9 mouse cellular contexts compared by ENCODE assay signal in the genomic region with DNA sequence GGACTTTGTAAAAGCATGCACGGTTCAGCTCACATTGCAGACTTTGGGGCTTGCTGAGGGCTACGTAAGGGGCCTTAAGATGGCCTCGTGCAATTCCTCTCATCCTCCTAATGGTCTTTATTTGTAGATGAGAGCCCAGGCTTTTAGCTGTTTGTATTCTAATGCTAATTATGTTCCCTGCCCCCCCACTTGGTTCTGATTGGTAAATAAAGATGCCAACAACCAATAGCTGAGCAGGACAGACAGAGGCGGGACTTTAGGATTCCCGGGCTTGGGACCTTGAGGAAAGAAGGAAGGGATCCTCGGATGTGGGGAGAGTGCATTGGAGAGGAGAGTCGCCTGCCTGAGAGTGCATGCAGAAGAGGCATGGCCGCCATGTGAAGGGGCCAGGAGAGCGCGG. TPM values are rescaled to one million over a fixed set of nuclear protein-coding genes. Genes with fewer than 3 reads are reported as not detected.
DNase-seq lines count a peak whose midpoint lies in the region; ATAC-seq lines count a peak whose summit lies in the region.
"Had no signal": no experiment of that assay in that cellular context is flagged by ENCODE, and none has a peak within 500 bp of the region (broad histone marks: within the 10 kb centered on the region; RNA-seq: fewer than 3 reads in every experiment).

No protein-coding gene starts in this region.

- WGBS in heart, embryonic 15.5 days = 22% methylated on average over 10 of the region's 10 CpGs
- WGBS in intestine, embryonic 15.5 days = 18% methylated on average over 10 of the region's 10 CpGs
- 3% methylated on average over 10 of the region's 10 CpGs for WGBS in neural tube, embryonic 11.5 days

- H3K9me3 ChIP-seq in heart, embryonic 15.5 days (replicated peaks) = no peaks in the 10 kb centered on the region
- H3K9me3 ChIP-seq in intestine, embryonic 15.5 days = no peaks in the 10 kb centered on the region
- no peaks in the 10 kb centered on the region for H3K9me3 ChIP-seq in neural tube, embryonic 11.5 days (ENCODE audit: control insufficient read depth, low read length)

- no peak overlapping the region for H3K9ac ChIP-seq in heart, embryonic 15.5 days
- no peak overlapping the region for H3K9ac ChIP-seq in intestine, embryonic 15.5 days
- peak overlapping the region; percentile 39; the same call in 1 of the 2 replicates for H3K9ac ChIP-seq in neural tube, embryonic 11.5 days (ENCODE audit: low read length)

- H3K4me2 ChIP-seq in heart, embryonic 15.5 days = peak overlapping the region; percentile 41
- peak overlapping the region; percentile 40 for H3K4me2 ChIP-seq in intestine, embryonic 15.5 days (replicated peaks)
- H3K4me2 ChIP-seq in neural tube, embryonic 11.5 days (ENCODE audit: low read depth) = peak overlapping the region; percentile 45

- no peak for DNase-seq in heart, adult 9 months (ENCODE audit: low spot score in 2 of 2)
- peak; percentile 84 for DNase-seq in embryo, embryonic 9.5 days (ENCODE audit: extremely low spot score)
- peak; percentile 79 for DNase-seq in neural tube, embryonic 11.5 days (ENCODE audit: low spot score)
- DNase-seq in Muller cell, postnatal 12 days (ENCODE audit: inconsistent ontology term) = no peak
- no peak for DNase-seq in adrenal gland, adult 2 months

- H3K27me3 ChIP-seq in heart, embryonic 15.5 days = no peaks in the 10 kb centered on the region
- H3K27me3 ChIP-seq in intestine, embryonic 15.5 days (replicated peaks) = no peaks in the 10 kb centered on the region
- no peaks in the 10 kb centered on the region for H3K27me3 ChIP-seq in neural tube, embryonic 11.5 days (ENCODE audit: control insufficient read depth, insufficient read depth, low read length)

- no peak overlapping the region for H3K4me3 ChIP-seq in heart, embryonic 15.5 days
- H3K4me3 ChIP-seq in intestine, embryonic 15.5 days (replicated peaks) = no peak overlapping the region
- peak overlapping the region; percentile 15; the same call in 1 of the 2 replicates for H3K4me3 ChIP-seq in neural tube, embryonic 11.5 days (ENCODE audit: low read depth, low read length)

- no peak for ATAC-seq in heart, embryonic 15.5 days (replicated peaks; ENCODE audit: insufficient number of reproducible peaks, insufficient read depth, low FRiP score, low read depth)
- ATAC-seq in intestine, embryonic 15.5 days = peak; percentile 67
- ATAC-seq in neural tube, embryonic 11.5 days (ENCODE audit: insufficient read depth, low FRiP score, low TSS enrichment) = peak; percentile 83
- ATAC-seq in frontal cortex, adult (ENCODE audit: low TSS enrichment) = no peak
- ATAC-seq: CD4-positive, CD25-positive, alpha-beta regulatory T cell, adult 4 months had no signal

- no peaks in the 10 kb centered on the region for H3K36me3 ChIP-seq in heart, embryonic 15.5 days
- no peaks in the 10 kb centered on the region for H3K36me3 ChIP-seq in intestine, embryonic 15.5 days
- H3K36me3 ChIP-seq in neural tube, embryonic 11.5 days (ENCODE audit: control insufficient read depth, insufficient read depth, low read length) = no peaks in the 10 kb centered on the region

- peaks cover 34% of the 10 kb centered on the region for H3K4me1 ChIP-seq in heart, embryonic 15.5 days (replicated peaks)
- peaks cover 40% of the 10 kb centered on the region for H3K4me1 ChIP-seq in intestine, embryonic 15.5 days (replicated peaks)
- peaks cover 11% of the 10 kb centered on the region for H3K4me1 ChIP-seq in neural tube, embryonic 11.5 days (ENCODE audit: control insufficient read depth, insufficient read depth, low read length)

- no peak overlapping the region for H3K27ac ChIP-seq in heart, embryonic 15.5 days
- H3K27ac ChIP-seq in intestine, embryonic 15.5 days = peak overlapping the region; percentile 55
- no peak overlapping the region for H3K27ac ChIP-seq in neural tube, embryonic 11.5 days (ENCODE audit: low read depth, low read length)

RNA-seq across cellular contexts. Expression of gene Rab4a, which starts 45.9 kb away (rescaled TPM):
- polyA plus RNA-seq in heart, embryonic 15.5 days (2015; fragmentation: Nextera tagmentation; extraction: Ambion mirVana) = 26.9 and 32.1 TPM in 2 replicates
- polyA plus RNA-seq in intestine, embryonic 15.5 days (2015; fragmentation: Nextera tagmentation; extraction: Ambion mirVana) = 53.1 and 54.8 TPM in 2 replicates
- polyA plus RNA-seq in neural tube, embryonic 11.5 days (2014; fragmentation: Nextera tagmentation; extraction: Ambion mirVana) = 66.1 and 71.4 TPM in 2 replicates
- 10 to 100 TPM; 19.2 to 26.7 TPM for total RNA-seq in adrenal gland, adult 2 months (2021)
- polyA plus RNA-seq in adrenal gland, adult 2 months (2012; rRNA removed) = 13.0 and 19.4 TPM in 2 replicates

Comparison
In these comparisons a context has a peak if more than half of its experiments do, and no peak if none do; other contexts are left out.
1. ATAC-seq: peak in intestine, embryonic 15.5 days (single experiment) and neural tube, embryonic 11.5 days (single experiment); none in heart, embryonic 15.5 days (single experiment) and frontal cortex, adult (single experiment).
2. DNase-seq: peak in embryo, embryonic 9.5 days (single experiment) and neural tube, embryonic 11.5 days (single experiment); none in heart, adult 9 months (0 of 2), Muller cell, postnatal 12 days (single experiment) and adrenal gland, adult 2 months (single experiment).
3. Peak in every context shown above with its lines, with median percentiles within 50 percentile points of each other: H3K4me2 ChIP-seq.